Mouse (Mus musculus): ENCODE results near the gene Lhfpl2.

DNA sequence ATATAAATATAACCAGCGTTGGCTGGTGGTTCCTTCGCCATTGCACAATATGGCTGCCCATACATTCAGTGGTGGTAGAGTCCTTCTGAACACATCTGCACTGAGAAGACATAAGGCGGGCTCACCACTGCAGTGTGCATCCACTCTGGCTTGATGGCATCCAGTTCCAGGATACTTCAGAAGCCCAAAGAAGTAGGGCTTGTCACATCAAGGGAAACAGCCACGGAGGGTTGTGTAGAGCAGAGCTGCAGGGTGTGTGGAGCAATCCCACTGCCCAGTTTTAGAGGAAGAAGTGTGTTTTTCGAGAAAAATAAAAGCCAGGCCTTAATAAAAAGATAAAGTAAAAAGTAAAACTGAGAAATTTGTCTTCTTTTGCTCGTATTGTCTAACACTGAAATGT, 141.0 kb downstream of the Lhfpl2 start:
- no peak for TF ChIP-seq CTCF (IDR thresholded peaks at IDR 0.05; ENCODE audit: borderline replicate concordance, insufficient read depth, low read depth, low read length)
- no peak for TF ChIP-seq POLR2A (IDR thresholded peaks at IDR 0.05; ENCODE audit: borderline replicate concordance, insufficient read depth, low read length)
